Mouse (Mus musculus) neural tube, embryonic 11.5 days (tissue): ENCODE data around the gene Adipoq. TPM values are rescaled to one million over a fixed set of nuclear protein-coding genes. Genes with fewer than 3 reads are reported as not detected.
"Not testable (repeated sequence)": the region's sequence is repeated elsewhere in the genome, so short reads cannot be mapped to it uniquely, and the experiment has no call there.

Experiments
- ATAC-seq: fragments of 200-750 bp; cut with Nextera tagmentation; 2 replicates; pipeline ENCODE4 v1.8.0; 2017; ENCODE audit warnings: moderate number of reproducible peaks, mild to moderate bottlenecking, moderate TSS enrichment, moderate library complexity; ENCODE audit not compliant: insufficient read depth, low FRiP score, low TSS enrichment
- DNase-seq: peaks from one replicate; pipeline ENCODE4 v3.0.0-alpha.2; 2015; ENCODE audit warnings: low spot score
- H3K27ac ChIP-seq: fragments of 300-500 bp; sonication (generic); 2 replicates; pipeline ENCODE4 v1.5.1; 2014; ENCODE audit warnings: low read depth, mild to moderate bottlenecking, low read length
- H3K27me3 ChIP-seq: fragments of 300-500 bp; sonication (generic); 2 replicates; pipeline ENCODE4 v1.6.1; 2014; ENCODE audit warnings: mild to moderate bottlenecking, low read length, mixed read lengths; ENCODE audit not compliant: control insufficient read depth, insufficient read depth
- H3K36me3 ChIP-seq: fragments of 300-500 bp; sonication (generic); 2 replicates; pipeline ENCODE4 v1.6.1; 2014; ENCODE audit warnings: mild to moderate bottlenecking, low read length, moderate library complexity, mixed read lengths; ENCODE audit not compliant: control insufficient read depth, insufficient read depth
- H3K4me1 ChIP-seq: fragments of 300-500 bp; sonication (generic); 2 replicates; pipeline ENCODE4 v1.6.1; 2014; ENCODE audit warnings: low read length, mixed read lengths; ENCODE audit not compliant: control insufficient read depth, insufficient read depth
- H3K4me2 ChIP-seq: fragments of 300-500 bp; sonication (generic); 2 replicates; pipeline ENCODE4 v1.6.1; 2014; ENCODE audit warnings: low read depth, mild to moderate bottlenecking, moderate library complexity
- H3K4me3 ChIP-seq: fragments of 300-500 bp; sonication (generic); 2 replicates; pipeline ENCODE4 v1.5.1; 2014; ENCODE audit warnings: low read depth, low read length
- H3K9ac ChIP-seq: fragments of 300-500 bp; sonication (generic); 2 replicates; pipeline ENCODE4 v1.6.1; 2014; ENCODE audit warnings: mild to moderate bottlenecking, low read length
- H3K9me3 ChIP-seq: fragments of 300-500 bp; sonication (generic); 2 replicates; pipeline ENCODE4 v1.6.1; 2016; ENCODE audit warnings: low read length; ENCODE audit not compliant: control insufficient read depth
- WGBS: fragments of 180-500 bp; shearing (Covaris S2); extraction: QIAGEN DNeasy Blood & Tissue Kit; methylation state at CpG from one replicate; pipeline ENCODE4 v1.1.7; 2014; 5-methylcytosine and 5-hydroxymethylcytosine counted together
- polyA plus RNA-seq: library from polyadenylated mRNA; unstranded; fragments of >200 nt; fragmentation: Nextera tagmentation; extraction: Ambion mirVana; gene quantifications from 2 replicates; pipeline ENCODE4 v1.2.1, GENCODE M21; 2014

Gene Adipoq
- polyA plus RNA-seq = not detected in 2 replicates

GRCm38 (mm10) chr16:23146280-23146679, at the start of gene Adipoq:
Adipoq (plus strand) TSS chr16:23146536.
- Histone ChIP-seq H3K4me2 (no peak within 1 kb of the TSS), H3K9me3 (no peaks in the 10 kb centered on the region), H3K4me1 (no peaks in the 10 kb centered on the region), H3K27me3 (no peaks in the 10 kb centered on the region), H3K9ac (no peak within 1 kb of the TSS), H3K36me3 (no peaks in the 10 kb centered on the region), H3K4me3 (no peak within 1 kb of the TSS), H3K27ac (no peak within 1 kb of the TSS)
- DNase-seq (no peak), ATAC-seq (no peak)
- WGBS = 86% methylated on average over 3 of the region's 3 CpGs

GRCm38 (mm10) chr16:23096886-23097285, 49.5 kb upstream of the Adipoq start:
- H3K36me3 ChIP-seq, H3K9me3 ChIP-seq, H3K4me3 ChIP-seq, H3K27ac ChIP-seq, ATAC-seq, H3K9ac ChIP-seq, H3K4me1 ChIP-seq, DNase-seq, H3K4me2 ChIP-seq, H3K27me3 ChIP-seq: not testable (repeated sequence)
- WGBS = 85% methylated on average over 1 of the region's 1 CpGs

- ATAC-seq, H3K9me3 ChIP-seq, H3K36me3 ChIP-seq, DNase-seq, H3K4me1 ChIP-seq, H3K4me2 ChIP-seq, H3K27ac ChIP-seq, H3K4me3 ChIP-seq, H3K27me3 ChIP-seq, H3K9ac ChIP-seq: not testable (repeated sequence)
- WGBS = 82% methylated on average over 8 of the region's 8 CpGs
Measured at GRCm38 (mm10) chr16:23097290-23098104, 48.8 kb upstream of the Adipoq start.

- H3K4me1 ChIP-seq, H3K27ac ChIP-seq, H3K27me3 ChIP-seq, H3K4me3 ChIP-seq, DNase-seq, H3K9me3 ChIP-seq, H3K9ac ChIP-seq, H3K4me2 ChIP-seq, ATAC-seq, H3K36me3 ChIP-seq: not testable (repeated sequence)
- 97% methylated on average over 1 of the region's 1 CpGs for WGBS
Measured at GRCm38 (mm10) chr16:23098105-23098452, 48.3 kb upstream of the Adipoq start.

DNA sequence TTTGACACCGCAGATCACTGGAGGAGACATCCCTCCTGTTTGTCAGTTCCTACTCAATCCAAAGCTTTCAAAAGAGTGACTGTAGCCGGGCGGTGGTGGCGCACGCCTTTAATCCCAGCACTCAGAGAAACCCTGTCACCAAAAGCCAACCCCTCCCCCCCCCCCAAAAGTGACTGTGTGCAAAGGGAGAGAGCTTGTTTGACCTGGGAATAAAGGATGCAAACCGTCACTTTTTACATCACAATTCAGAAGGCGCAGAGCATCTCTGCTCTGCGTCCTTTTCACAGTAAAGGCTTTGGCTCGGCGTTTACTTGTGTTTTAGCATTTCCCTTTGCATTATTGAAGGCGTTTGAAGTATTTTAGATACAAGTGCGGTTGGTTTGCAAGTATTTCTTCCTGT, 46.7 kb upstream of the Adipoq start:
- DNase-seq (no peak), ATAC-seq (no peak)
- Histone ChIP-seq H3K9ac (peak overlapping the region; percentile 35), H3K27ac (no peak overlapping the region), H3K36me3 (no peaks in the 10 kb centered on the region), H3K4me3 (peak overlapping the region; percentile 19), H3K4me2 (peak overlapping the region; percentile 37), H3K9me3 (no peaks in the 10 kb centered on the region), H3K27me3 (no peaks in the 10 kb centered on the region), H3K4me1 (no peaks in the 10 kb centered on the region)
- WGBS = 11% methylated on average over 12 of the region's 12 CpGs

DNA sequence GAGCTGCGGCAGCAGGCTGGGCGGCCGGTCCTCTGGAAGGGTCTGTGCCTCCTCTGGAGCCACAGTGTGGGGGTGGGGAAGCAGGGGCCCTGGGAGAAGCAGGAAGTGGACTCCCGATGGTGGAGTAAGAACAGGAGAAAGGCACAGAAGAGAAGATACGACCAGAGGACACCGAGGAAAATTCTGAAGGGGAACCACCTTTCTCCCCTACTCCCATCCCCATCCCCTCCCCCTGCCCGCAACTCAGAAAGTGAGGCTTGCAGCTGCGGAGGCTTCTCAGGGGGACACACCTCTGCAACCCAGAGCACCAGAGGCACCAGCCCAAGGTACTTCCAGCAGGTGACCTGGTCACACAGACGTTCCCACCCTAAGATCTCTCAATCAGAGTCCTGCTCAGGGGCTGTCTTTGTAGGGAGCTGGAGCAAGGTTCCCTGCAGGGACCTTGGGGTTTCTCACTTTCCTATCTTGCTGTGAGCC, 46.2 kb upstream of the Adipoq start:
- Histone ChIP-seq H3K4me1 (no peaks in the 10 kb centered on the region), H3K36me3 (no peaks in the 10 kb centered on the region), H3K27me3 (no peaks in the 10 kb centered on the region), H3K9me3 (no peaks in the 10 kb centered on the region), H3K9ac (peak overlapping the region; percentile 35), H3K4me3 (peak overlapping the region; percentile 19), H3K27ac (no peak overlapping the region), H3K4me2 (peak overlapping the region; percentile 37)
- 0% methylated on average over 9 of the region's 9 CpGs for WGBS
- peak; percentile 68 for DNase-seq
- peak; percentile 35; the same call in 1 of the 2 replicates for ATAC-seq

- WGBS = 9% methylated on average over 10 of the region's 10 CpGs
- ATAC-seq = no peak
Measured at GRCm38 (mm10) chr16:23100613-23101012, 45.7 kb upstream of the Adipoq start.

GRCm38 (mm10) chr16:23102340-23103037, 43.8 kb upstream of the Adipoq start:
- 11% methylated on average over 15 of the region's 15 CpGs for WGBS
- H3K27ac ChIP-seq = no peak overlapping the region
- no peak for ATAC-seq

More at GRCm38 (mm10) chr16:23100613-23101012, 45.7 kb upstream of the Adipoq start:
- no peak overlapping the region; the same call in 1 of the 2 replicates for H3K4me3 ChIP-seq
- H3K4me1 ChIP-seq = no peaks in the 10 kb centered on the region
- peak; percentile 20 for DNase-seq
- no peaks in the 10 kb centered on the region for H3K27me3 ChIP-seq
- no peaks in the 10 kb centered on the region for H3K36me3 ChIP-seq
- no peak overlapping the region for H3K9ac ChIP-seq
- H3K27ac ChIP-seq = no peak overlapping the region
- no peaks in the 10 kb centered on the region for H3K9me3 ChIP-seq
- H3K4me2 ChIP-seq = peak overlapping the region; percentile 37

More at GRCm38 (mm10) chr16:23102340-23103037, 43.8 kb upstream of the Adipoq start:
- H3K27me3 ChIP-seq = no peaks in the 10 kb centered on the region
- H3K4me2 ChIP-seq = peak overlapping the region; percentile 45
- no peaks in the 10 kb centered on the region for H3K36me3 ChIP-seq
- peak overlapping the region; percentile 18; the same call in 1 of the 2 replicates for H3K9ac ChIP-seq
- peak overlapping the region; percentile 23 for H3K4me3 ChIP-seq
- DNase-seq = no peak
- H3K9me3 ChIP-seq = no peaks in the 10 kb centered on the region
- no peaks in the 10 kb centered on the region for H3K4me1 ChIP-seq
